Mouse (Mus musculus): ENCODE results near the gene Ndufaf8.

Ndufaf8 gene

GRCm38 (mm10) chr11:120098588-120099511 lies at the start of gene Ndufaf8, which contains the start of gene Tepsin:
TSS of gene Ndufaf8 (plus strand) at chr11:120098928.
TSS of gene Tepsin (minus strand) at chr11:120098731.
- DNase-seq: peak; percentile 97 to 100

- no peak for DNase-seq
Measured at GRCm38 (mm10) chr11:120049067-120049466, 49.7 kb upstream of the Ndufaf8 start.

- peak; percentile 75 to 79 for DNase-seq
Measured at GRCm38 (mm10) chr11:120051124-120051811, 47.5 kb upstream of the Ndufaf8 start.

- no peak for DNase-seq
Measured at GRCm38 (mm10) chr11:120052274-120052673, 46.5 kb upstream of the Ndufaf8 start.

GRCm38 (mm10) chr11:120053846-120054245 lies 44.9 kb upstream of the Ndufaf8 start:
- DNase-seq: no peak

GRCm38 (mm10) chr11:120055953-120056732 lies 42.6 kb upstream of the Ndufaf8 start:
- peak; percentile 64 to 68 for DNase-seq

- DNase-seq: peak; percentile 56 to 64
Measured at GRCm38 (mm10) chr11:120060634-120061033, 38.1 kb upstream of the Ndufaf8 start.

GRCm38 (mm10) chr11:120063326-120063725 lies 35.4 kb upstream of the Ndufaf8 start:
- DNase-seq: no peak

- DNase-seq: peak in 1 of 2 experiments; percentile 21
Measured at GRCm38 (mm10) chr11:120064006-120064667, 34.6 kb upstream of the Ndufaf8 start.

GRCm38 (mm10) chr11:120064668-120065040 lies 34.1 kb upstream of the Ndufaf8 start:
- peak in 1 of 2 experiments; percentile 25 for DNase-seq

GRCm38 (mm10) chr11:120065291-120065690 lies 33.4 kb upstream of the Ndufaf8 start:
- DNase-seq: peak; percentile 77 to 86

GRCm38 (mm10) chr11:120067834-120068233 lies 30.9 kb upstream of the Ndufaf8 start:
- DNase-seq: no peak

GRCm38 (mm10) chr11:120069261-120069660 lies 29.5 kb upstream of the Ndufaf8 start:
- no peak for DNase-seq

GRCm38 (mm10) chr11:120070286-120070930 lies 28.3 kb upstream of the Ndufaf8 start:
- no peak for DNase-seq

GRCm38 (mm10) chr11:120071065-120071464 lies 27.7 kb upstream of the Ndufaf8 start:
- no peak for DNase-seq

GRCm38 (mm10) chr11:120071731-120072320 lies 26.9 kb upstream of the Ndufaf8 start:
- DNase-seq: no peak

GRCm38 (mm10) chr11:120072986-120073647 lies 25.6 kb upstream of the Ndufaf8 start:
- DNase-seq: no peak

GRCm38 (mm10) chr11:120076191-120076590 lies 22.5 kb upstream of the Ndufaf8 start:
- no peak for DNase-seq

- no peak for DNase-seq
Measured at GRCm38 (mm10) chr11:120080282-120080681, 18.4 kb upstream of the Ndufaf8 start.

- peak; percentile 63 to 68 for DNase-seq
Measured at GRCm38 (mm10) chr11:120085891-120086627, 12.7 kb upstream of the Ndufaf8 start.

Measured in cerebellum, postnatal 14 days (tissue).